Mouse (Mus musculus) kidney, embryonic 16.5 days (tissue): ENCODE measurements around the gene Farp2. TPM values are rescaled to one million over a fixed set of nuclear protein-coding genes. Genes with fewer than 3 reads are reported as not detected.

Experiments
- polyA plus RNA-seq: library from polyadenylated mRNA; unstranded; fragments of >200 nt; fragmentation: Nextera tagmentation; extraction: Ambion mirVana; gene quantifications from 2 replicates; pipeline ENCODE4 v1.2.1, GENCODE M21; 2015

Farp2 gene
- polyA plus RNA-seq, 1 experiment from 2014 or later = 10.1 TPM

Other genes starting within 250 kb of the Farp2 start
- gene Mterf4, start 206.2 kb upstream of the Farp2 start, polyA plus RNA-seq = 34.3 and 34.8 TPM in 2 replicates
- 54.5 and 54.9 TPM in 2 replicates for gene Ppp1r7, start 169.2 kb upstream of the Farp2 start, polyA plus RNA-seq
- 16.1 and 16.6 TPM in 2 replicates for gene Pask, start 168.6 kb upstream of the Farp2 start, polyA plus RNA-seq
- gene Ano7, start 138.1 kb upstream of the Farp2 start, polyA plus RNA-seq = 0.24 and 0.75 TPM in 2 replicates
- 140 and 151 TPM in 2 replicates for gene Hdlbp, start 33.3 kb upstream of the Farp2 start, polyA plus RNA-seq
- 205 and 210 TPM in 2 replicates for gene Stk25, start 146.6 kb downstream of the Farp2 start, polyA plus RNA-seq
- gene Bok, start 173.6 kb downstream of the Farp2 start, polyA plus RNA-seq = 98.3 and 108 TPM in 2 replicates
- gene Atg4b, start 239.4 kb downstream of the Farp2 start, polyA plus RNA-seq = 85.3 and 95.0 TPM in 2 replicates
- 74.5 and 75.3 TPM in 2 replicates for gene Thap4, start 242.8 kb downstream of the Farp2 start, polyA plus RNA-seq